Mouse (Mus musculus): ENCODE measurements around the gene Ninj2.

The Ninj2 gene

DNA sequence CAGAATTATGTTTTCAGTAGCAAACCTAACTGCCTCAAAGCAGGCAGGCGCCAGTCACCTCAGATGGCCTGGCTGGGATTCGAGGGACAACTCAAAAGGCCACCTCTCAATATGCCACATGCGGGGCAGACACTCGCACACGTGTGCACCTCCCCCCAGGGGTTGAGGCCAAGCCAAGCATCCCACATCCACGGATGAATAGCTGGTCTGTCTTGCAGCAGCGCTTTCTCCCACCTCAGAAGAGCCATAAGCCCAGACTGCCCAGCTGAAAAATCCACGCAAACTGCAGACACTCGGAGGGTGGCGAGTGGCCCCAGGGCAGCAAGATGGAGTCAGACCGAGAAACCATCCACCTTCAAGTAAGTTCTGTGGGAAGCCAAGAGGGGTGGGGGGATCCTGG is at the start of gene Ninj2:
Gene Ninj2 (plus strand): TSS at position 251 of the 400 bp plus-strand sequence.
- no peak for DNase-seq (ENCODE audit: low read depth, low spot score)
- Histone ChIP-seq H3K36me3 (ENCODE audit: control insufficient read depth, insufficient read depth, low read length, poor library complexity, severe bottlenecking) (no peaks in the 10 kb centered on the region), H3K27me3 (ENCODE audit: control insufficient read depth, insufficient read depth, low read length, poor library complexity, severe bottlenecking) (no peaks in the 10 kb centered on the region)

DNA sequence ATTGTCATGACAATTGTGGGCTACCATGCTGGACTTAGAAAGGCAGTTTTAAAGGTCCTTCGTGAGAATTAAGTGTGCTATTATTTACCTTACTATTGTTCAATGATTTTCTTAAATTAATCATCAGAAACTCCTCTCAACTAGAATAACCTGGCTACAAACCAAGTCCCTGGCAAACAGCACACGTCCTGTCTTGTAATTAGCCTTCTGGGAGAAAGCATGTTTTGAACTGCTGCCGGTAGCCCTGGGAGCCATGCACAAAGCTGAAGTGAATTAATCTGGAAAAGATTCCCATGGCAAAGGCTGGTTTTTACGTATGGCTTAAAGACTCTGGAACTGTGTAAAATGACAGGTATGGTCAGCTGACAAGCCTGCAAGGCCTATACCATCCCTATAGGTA is 47.7 kb upstream of the Ninj2 start:
- no peaks in the 10 kb centered on the region for H3K36me3 ChIP-seq (ENCODE audit: control insufficient read depth, insufficient read depth, low read length, poor library complexity, severe bottlenecking)
- H3K27me3 ChIP-seq (ENCODE audit: control insufficient read depth, insufficient read depth, low read length, poor library complexity, severe bottlenecking) = no peaks in the 10 kb centered on the region
- no peak for DNase-seq (ENCODE audit: low read depth, low spot score)

DNA sequence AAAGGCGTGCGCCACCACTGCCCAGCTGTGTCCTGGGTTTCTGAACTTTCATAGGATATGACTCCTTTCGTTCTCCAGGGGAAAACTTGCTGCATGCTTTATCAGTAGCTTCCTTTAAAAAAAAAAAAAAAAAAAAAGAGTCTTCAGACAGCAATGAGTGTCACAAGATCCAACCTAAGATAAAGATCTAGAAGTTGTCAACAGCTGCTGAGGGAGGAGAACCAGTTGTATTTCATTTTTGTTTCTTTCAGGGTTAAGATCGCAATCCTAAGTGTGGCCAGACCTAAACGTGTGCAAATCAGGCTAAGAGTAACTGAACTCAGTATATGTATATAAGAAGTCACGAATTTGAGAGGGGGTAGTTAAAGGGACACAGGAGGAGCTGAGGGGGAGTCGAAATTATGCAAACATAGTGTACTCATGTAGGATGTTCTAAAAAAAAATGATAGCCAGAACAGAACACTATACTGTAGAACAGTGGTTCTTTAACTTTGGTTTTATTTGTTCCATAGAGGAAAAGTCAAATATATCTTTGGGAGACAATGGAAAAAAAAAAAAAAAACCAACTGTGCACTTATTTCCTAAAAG is 45.4 kb upstream of the Ninj2 start:
- no peaks in the 10 kb centered on the region for H3K36me3 ChIP-seq (ENCODE audit: control insufficient read depth, insufficient read depth, low read length, poor library complexity, severe bottlenecking)
- no peaks in the 10 kb centered on the region for H3K27me3 ChIP-seq (ENCODE audit: control insufficient read depth, insufficient read depth, low read length, poor library complexity, severe bottlenecking)
- no peak for DNase-seq (ENCODE audit: low read depth, low spot score)

DNA sequence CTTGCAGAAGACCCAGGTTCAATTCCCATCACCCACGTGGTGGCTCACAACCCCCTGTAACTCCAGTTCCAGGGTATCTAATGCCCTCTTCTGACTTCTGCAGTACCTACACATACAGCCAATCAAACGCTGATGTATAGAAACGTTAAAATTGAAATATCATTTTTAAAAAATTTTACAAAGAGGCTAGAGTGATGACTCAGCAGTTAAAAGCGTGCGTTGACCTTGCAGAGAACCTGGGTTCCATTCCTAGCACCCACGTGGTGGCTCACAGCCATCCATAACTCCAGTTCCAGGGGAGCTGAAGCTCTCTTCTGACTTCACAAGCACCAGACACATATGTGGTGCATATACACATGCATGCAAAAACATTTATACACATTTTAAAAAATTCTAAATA is 38.7 kb upstream of the Ninj2 start:
- no peaks in the 10 kb centered on the region for H3K36me3 ChIP-seq (ENCODE audit: control insufficient read depth, insufficient read depth, low read length, poor library complexity, severe bottlenecking)
- DNase-seq (ENCODE audit: low read depth, low spot score) = no peak
- no peaks in the 10 kb centered on the region for H3K27me3 ChIP-seq (ENCODE audit: control insufficient read depth, insufficient read depth, low read length, poor library complexity, severe bottlenecking)

DNA sequence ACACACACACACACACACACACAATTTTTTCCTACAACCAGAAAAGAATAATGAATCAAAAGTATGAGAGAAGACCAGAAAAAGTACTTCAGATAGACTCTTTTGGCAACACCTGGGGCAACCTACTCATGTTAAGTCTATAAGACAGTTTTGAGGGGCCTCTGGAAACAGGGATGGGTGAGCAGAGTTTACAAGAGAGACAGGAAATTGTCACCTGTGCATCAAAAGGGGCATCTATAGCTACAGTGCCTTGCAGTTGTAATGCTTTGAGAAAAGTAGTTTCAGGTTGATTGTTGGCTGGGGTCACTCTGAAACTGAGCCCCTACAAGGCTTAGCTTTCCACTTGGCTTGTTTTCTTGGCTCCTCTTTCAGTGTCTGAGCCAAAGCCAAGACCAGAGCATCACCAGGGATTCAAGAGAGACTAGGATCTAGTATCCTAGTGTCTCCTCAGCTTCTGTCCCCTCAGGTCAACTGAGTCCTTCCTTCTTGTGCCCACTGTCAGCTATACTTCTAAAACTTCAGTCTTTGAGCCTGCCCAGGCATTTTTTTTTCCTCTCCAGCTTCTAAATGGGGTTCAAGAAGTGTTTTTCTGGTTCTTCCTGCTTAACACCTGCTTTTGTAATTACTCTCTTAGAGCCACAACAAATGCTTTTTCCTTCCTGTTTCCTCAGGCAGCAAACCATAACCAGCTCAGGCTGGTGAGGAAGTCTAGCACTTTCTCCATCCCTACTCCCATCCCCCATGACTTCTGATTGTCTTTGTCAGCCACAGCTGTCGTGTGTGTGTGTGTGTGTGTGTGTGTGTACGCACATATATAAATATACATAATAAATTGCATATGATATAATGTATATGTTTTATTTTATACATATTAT is 37.2 kb upstream of the Ninj2 start:
- H3K27me3 ChIP-seq (ENCODE audit: control insufficient read depth, insufficient read depth, low read length, poor library complexity, severe bottlenecking) = no peaks in the 10 kb centered on the region
- H3K36me3 ChIP-seq (ENCODE audit: control insufficient read depth, insufficient read depth, low read length, poor library complexity, severe bottlenecking) = no peaks in the 10 kb centered on the region
- DNase-seq (ENCODE audit: low read depth, low spot score) = peak; percentile 70

DNA sequence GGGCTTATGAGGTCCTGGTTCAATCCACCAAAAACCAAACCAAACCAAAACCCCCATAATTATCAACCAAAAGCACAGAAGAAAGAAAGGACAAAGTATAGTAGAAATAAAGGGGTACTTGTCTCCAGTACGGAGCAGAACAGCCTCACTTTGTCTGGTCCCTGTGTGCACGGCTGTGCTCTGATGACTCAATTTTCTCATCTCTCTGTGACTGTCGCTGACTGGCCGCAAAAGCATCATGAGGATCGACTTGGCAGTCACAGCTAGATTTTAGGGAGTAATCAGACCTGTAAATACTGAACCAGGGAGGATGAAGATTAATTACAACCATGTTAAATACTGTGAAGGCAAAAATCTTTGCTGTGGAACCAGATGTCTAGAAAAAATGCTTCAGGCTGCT is 30.2 kb upstream of the Ninj2 start:
- no peaks in the 10 kb centered on the region for H3K36me3 ChIP-seq (ENCODE audit: control insufficient read depth, insufficient read depth, low read length, poor library complexity, severe bottlenecking)
- H3K27me3 ChIP-seq (ENCODE audit: control insufficient read depth, insufficient read depth, low read length, poor library complexity, severe bottlenecking) = no peaks in the 10 kb centered on the region
- DNase-seq (ENCODE audit: low read depth, low spot score) = no peak

DNA sequence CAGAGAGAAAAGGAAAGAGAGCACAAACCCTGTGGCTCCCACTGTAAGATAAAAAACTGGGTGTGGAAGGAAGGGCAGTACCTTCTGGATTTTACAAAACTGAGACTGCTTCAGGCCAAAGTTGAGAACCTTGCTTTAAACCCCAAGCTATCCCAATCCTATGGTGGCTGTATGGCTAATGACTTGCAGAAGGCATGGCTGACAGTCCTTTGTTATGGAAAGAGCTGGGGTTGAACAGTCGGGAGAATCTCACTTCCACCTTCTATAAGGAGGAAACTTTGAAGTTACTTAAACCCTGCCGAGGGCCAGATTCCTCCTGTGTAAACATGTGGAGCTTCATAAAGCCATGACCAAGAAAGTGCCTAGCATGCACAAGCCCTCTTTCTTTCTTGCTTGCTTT is 28.5 kb upstream of the Ninj2 start:
- Histone ChIP-seq H3K36me3 (ENCODE audit: control insufficient read depth, insufficient read depth, low read length, poor library complexity, severe bottlenecking) (no peaks in the 10 kb centered on the region), H3K27me3 (ENCODE audit: control insufficient read depth, insufficient read depth, low read length, poor library complexity, severe bottlenecking) (no peaks in the 10 kb centered on the region)
- DNase-seq (ENCODE audit: low read depth, low spot score) = no peak

DNA sequence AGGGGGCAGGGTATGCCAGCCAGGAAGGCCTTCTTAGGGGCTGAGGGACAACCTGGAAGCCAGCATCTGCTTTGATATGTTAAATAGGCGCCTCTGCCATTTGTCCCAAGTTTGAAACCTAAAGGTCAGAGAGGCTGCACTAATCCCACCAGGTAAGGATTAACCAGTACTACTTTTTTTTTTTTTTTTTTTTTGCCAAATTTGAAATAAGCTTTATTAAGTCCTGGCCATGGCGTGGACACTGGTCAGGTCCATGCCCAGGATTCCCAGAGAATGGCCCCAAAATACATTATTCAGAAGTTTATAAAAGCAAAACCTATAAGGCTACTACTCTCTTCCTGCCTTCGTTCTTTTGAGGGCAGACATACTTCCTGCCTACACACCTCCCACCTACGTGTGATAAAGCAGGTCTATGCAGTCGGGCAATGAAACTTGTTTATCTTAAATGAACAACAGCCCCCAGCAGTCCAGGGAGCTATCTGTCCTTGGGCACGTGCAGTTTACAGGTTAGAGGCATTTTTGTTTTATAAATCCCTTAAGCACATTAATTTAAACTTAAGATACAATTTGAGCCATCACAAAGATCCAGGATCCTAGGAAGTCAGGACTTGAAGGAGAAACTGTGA is 27.5 kb upstream of the Ninj2 start:
- no peak for DNase-seq (ENCODE audit: low read depth, low spot score)
- no peaks in the 10 kb centered on the region for H3K27me3 ChIP-seq (ENCODE audit: control insufficient read depth, insufficient read depth, low read length, poor library complexity, severe bottlenecking)
- no peaks in the 10 kb centered on the region for H3K36me3 ChIP-seq (ENCODE audit: control insufficient read depth, insufficient read depth, low read length, poor library complexity, severe bottlenecking)

DNA sequence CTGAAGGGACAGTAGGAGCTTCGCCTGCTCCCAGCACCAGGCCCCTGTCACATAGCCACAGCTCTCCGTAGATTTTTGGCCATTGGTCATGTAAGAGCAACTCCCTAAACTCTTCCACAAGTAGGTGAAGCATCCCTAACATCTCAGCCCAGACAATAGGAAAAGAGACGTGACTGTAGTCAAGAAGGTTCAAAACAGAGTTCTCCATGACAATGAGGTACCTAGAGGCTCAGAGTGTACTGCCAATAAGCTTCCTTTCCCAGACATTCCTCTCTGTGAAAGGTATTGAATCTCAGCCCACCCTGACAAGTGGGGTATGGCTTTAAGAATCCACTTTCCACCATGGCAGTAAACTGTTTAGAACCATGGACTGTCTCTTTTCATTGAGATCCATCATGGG is 23.6 kb upstream of the Ninj2 start:
- no peaks in the 10 kb centered on the region for H3K36me3 ChIP-seq (ENCODE audit: control insufficient read depth, insufficient read depth, low read length, poor library complexity, severe bottlenecking)
- no peak for DNase-seq (ENCODE audit: low read depth, low spot score)
- no peaks in the 10 kb centered on the region for H3K27me3 ChIP-seq (ENCODE audit: control insufficient read depth, insufficient read depth, low read length, poor library complexity, severe bottlenecking)

DNA sequence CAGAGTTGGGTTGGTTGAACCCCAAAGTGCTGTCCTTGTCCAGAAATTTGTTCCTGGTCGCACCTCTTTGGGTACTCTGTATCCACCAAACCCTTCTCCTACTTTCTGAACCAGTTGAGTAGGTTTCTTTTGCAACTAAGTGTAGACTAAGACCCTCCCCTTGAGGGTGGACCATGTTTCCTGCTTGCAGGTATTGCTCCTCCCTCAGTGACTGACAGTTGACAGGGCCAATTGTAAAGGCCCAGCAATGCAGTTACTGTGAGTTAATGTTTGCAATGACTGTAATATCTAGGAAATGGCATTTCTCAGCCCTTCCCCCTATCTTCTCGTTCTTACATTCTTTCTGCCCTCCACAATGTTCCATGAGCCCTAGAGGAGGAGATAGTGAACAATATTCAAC is 20.5 kb upstream of the Ninj2 start:
- Histone ChIP-seq H3K36me3 (ENCODE audit: control insufficient read depth, insufficient read depth, low read length, poor library complexity, severe bottlenecking) (no peaks in the 10 kb centered on the region), H3K27me3 (ENCODE audit: control insufficient read depth, insufficient read depth, low read length, poor library complexity, severe bottlenecking) (no peaks in the 10 kb centered on the region; the same call in 1 of the 2 replicates)
- peak; percentile 38 for DNase-seq (ENCODE audit: low read depth, low spot score)

DNA sequence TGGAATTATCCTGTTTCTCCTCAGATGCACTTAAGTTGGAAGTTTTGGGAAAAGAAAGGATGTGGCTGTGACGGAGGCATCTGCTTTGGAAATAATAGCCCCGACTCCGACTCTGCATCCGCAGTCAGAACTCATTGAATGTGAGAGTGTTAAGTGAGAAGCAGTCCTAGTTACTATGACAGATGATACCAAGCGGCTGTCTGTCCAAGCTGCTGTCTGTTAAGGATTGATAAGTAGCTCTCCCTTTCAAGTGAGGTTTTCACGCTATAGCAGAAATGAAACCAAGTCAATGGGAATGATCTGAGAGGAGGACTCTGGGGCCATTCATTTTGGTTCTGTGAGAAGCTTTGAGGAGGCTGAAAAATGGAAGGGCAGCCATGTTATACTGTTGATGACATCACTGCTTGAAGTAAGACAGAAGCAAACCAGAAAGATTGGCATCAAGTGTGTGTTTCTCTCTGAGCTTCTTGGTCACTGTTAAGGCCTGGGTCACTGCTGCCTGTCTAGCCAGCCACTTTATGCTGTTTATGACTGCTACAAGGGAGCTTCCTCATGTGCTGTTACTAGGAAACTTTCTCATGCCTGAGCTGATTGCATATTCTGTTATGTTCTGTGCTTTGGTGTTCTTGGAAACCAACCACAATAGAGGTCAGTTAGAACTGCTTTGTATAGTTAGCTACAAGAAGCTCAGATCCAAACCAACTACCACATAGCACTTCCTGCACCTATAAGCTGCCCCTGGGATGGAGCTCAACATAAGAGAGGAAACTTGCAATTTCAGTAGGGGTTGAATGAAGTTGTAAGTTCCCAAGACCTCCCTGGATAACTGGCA is 16.3 kb upstream of the Ninj2 start:
- no peaks in the 10 kb centered on the region; the same call in 1 of the 2 replicates for H3K27me3 ChIP-seq (ENCODE audit: control insufficient read depth, insufficient read depth, low read length, poor library complexity, severe bottlenecking)
- H3K36me3 ChIP-seq (ENCODE audit: control insufficient read depth, insufficient read depth, low read length, poor library complexity, severe bottlenecking) = no peaks in the 10 kb centered on the region
- DNase-seq (ENCODE audit: low read depth, low spot score) = peak; percentile 33

DNA sequence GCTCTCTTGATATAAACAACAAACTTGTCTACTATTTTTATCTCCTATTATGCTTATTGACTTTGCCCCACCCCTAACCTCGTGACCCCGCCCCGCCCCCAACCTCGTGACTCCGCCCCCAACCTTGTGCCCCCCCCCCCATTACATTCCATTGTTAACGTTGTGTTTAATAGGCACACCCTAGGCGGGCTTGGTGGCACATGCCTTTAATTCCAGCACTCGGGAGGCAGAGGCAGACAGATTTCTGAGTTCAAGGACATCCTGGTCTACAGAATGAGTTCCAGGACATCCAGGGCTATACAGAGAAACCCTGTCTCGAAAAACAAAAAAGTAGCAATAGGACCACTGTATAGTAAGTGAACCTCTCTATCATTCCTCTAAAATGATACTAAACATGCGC is 13.6 kb upstream of the Ninj2 start:
- Histone ChIP-seq H3K27me3 (ENCODE audit: control insufficient read depth, insufficient read depth, low read length, poor library complexity, severe bottlenecking) (no peaks in the 10 kb centered on the region; the same call in 1 of the 2 replicates), H3K36me3 (ENCODE audit: control insufficient read depth, insufficient read depth, low read length, poor library complexity, severe bottlenecking) (no peaks in the 10 kb centered on the region)
- no peak for DNase-seq (ENCODE audit: low read depth, low spot score)

DNA sequence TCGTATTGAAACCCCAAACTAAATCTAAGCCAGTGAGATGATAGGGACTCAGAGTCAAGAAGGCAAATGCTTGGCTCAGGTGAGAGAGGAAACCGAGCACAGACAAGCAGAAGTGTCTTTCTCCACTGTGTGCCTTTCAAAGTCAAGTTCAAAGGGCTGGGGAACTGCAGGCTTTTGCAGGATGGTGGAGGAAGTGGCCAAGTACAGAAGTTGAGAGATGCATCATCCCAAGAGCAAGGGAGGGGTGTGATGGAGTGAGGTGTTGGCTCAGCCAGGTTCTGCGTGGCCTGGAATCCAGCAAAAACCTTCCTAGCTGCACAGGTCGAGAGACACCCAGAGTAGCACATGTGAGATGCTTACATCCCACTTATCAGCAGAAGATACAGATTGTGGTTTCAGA is 11.6 kb upstream of the Ninj2 start:
- Histone ChIP-seq H3K36me3 (ENCODE audit: control insufficient read depth, insufficient read depth, low read length, poor library complexity, severe bottlenecking) (no peaks in the 10 kb centered on the region), H3K27me3 (ENCODE audit: control insufficient read depth, insufficient read depth, low read length, poor library complexity, severe bottlenecking) (no peaks in the 10 kb centered on the region)
- no peak for DNase-seq (ENCODE audit: low read depth, low spot score)

DNA sequence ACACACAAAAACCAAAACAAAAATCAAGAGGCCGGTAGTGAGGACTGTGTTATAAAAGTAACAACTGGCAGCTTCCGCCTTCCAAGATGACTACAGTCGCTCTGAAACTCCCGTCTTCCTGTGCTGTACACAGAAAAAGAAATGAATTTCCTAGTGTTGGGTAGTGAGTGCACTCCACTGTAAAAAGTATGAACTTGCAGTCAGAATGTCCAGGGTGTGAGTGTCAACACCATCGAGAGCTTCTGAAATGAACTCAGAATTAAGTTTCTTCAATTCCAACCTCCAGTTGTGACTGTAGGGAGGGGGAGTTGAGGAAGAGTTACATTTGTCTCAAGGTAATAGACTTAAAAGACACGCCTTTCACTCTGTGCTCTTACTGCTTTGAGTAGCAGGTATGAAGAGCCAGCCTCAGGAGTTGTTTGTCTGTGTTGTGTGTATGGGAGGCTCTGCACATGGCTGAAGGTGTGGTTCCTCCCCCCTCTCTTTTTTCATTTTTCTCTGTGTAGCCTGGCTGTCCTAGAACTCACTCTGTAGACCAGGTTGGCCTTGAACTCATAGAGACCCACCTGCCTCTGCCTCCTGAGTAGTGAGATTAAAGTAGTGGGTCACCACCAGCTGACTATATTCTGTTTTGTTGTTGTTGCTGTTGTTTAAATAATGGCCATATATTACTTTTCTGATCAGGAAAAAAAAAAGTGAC is 10.7 kb upstream of the Ninj2 start:
- H3K36me3 ChIP-seq (ENCODE audit: control insufficient read depth, insufficient read depth, low read length, poor library complexity, severe bottlenecking) = no peaks in the 10 kb centered on the region
- DNase-seq (ENCODE audit: low read depth, low spot score) = no peak
- no peaks in the 10 kb centered on the region for H3K27me3 ChIP-seq (ENCODE audit: control insufficient read depth, insufficient read depth, low read length, poor library complexity, severe bottlenecking)

All from splenic B cell, adult 2 months (primary cell).